Mouse (Mus musculus) telencephalon, adult 2 months (tissue): ENCODE data around the gene Gm20388.
A peak's percentile ranks its signal among the peaks of the same experiment; 100 is the strongest.

Experiments
- DNase-seq: peaks from one replicate; pipeline ENCODE4 v3.0.0-alpha.2; 2011; ENCODE audit warnings: low read depth, low spot score

Gm20388 gene

DNA sequence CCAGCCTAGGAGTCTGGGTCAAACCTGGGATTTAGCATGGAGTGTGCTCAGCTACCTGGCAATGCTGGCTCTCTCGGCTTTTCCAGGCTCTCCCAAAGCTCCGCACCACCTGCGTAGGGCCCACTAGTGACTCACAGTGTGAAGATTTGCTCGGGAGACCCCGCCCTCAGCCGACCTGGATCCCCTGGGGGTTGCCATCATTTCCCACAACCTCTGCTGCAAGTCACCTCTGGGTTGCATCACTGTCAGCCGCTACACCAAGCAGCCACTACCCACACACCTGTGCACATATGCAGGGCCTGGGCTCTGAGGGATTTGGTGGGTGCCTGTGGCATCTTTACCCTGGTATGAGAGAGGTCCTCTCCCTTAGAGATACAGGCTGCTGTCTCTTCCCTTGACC is 557.0 kb downstream of the Gm20388 start:
- no peak for DNase-seq

DNA sequence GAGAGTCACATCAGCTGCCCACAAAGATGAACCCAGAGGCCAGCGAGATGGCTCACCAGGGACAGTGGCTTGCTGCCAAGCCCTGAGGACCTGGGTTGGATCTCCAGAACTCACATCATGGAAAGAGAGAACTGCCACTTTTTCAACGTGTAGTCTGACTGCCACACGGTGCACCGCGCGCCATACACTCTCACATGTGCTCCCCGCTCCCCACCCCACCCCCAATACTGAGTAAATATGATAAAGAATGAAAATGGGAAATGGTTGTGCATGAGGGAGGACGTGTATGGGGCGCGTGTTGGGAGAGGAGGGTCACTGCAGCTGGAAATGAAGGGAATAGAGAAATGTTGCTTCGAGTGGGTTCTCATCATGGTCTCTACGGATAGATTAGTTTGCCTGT is 559.5 kb downstream of the Gm20388 start:
- no peak for DNase-seq

DNA sequence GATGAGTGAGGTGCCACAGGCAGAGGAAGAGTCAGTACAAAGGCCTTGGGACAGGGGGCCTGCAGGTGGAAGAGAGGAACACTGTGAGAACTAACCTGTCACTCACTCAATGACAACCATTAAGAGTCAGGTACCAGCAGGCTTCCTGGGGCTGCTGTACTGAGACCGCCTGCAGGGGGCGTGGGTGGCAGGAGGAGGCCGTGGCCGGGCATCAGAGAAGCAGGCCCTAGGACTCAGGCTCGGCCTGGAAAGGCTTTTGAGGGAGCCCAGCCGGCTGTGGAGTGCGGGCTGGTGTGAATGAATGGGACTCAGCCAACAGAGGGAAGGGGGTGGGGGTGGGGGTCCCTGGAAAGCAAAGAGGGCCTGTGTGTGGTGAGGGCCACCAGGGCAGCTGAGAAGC is 560.5 kb downstream of the Gm20388 start:
- no peak for DNase-seq

DNA sequence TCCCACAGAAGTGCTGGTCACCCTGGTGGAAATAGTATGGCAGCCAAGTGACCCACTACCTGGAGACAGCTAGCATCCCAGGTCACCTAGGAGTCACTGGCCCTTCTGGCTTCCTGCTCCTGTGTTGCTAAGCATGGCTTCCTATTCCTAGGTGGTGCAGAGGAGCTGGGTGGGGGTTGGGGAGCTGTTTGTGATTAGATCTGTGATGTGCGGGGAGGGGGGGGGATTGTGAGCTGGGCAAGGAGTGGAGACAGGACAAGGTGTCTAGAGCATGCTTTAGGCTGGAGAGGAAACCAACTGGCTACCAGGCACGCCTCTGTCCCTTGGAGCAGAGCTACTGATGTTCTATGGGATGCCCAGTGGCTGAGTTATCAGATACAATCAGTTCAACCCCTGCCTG is 561.1 kb downstream of the Gm20388 start:
- DNase-seq, result no peak

DNA sequence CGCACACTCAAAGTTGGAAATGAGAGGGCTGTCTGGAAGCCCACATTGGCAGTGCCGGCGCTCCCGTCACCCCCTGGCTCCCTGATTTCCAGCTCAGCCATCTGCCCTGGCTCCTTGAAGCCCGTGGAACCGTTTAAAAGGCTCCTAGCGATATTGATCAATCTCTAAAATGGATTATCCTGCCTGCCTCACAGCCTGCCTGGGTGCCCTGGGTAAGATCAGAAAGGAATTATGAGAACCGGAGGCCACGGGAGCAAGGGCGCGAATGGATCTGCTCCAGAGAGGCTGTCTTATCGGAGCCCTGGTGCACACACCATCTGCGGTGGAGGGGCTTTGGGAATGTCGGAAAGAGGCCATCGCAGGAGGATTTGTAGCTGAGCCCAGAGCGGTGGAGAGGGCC is 561.6 kb downstream of the Gm20388 start:
- no peak for DNase-seq

DNA sequence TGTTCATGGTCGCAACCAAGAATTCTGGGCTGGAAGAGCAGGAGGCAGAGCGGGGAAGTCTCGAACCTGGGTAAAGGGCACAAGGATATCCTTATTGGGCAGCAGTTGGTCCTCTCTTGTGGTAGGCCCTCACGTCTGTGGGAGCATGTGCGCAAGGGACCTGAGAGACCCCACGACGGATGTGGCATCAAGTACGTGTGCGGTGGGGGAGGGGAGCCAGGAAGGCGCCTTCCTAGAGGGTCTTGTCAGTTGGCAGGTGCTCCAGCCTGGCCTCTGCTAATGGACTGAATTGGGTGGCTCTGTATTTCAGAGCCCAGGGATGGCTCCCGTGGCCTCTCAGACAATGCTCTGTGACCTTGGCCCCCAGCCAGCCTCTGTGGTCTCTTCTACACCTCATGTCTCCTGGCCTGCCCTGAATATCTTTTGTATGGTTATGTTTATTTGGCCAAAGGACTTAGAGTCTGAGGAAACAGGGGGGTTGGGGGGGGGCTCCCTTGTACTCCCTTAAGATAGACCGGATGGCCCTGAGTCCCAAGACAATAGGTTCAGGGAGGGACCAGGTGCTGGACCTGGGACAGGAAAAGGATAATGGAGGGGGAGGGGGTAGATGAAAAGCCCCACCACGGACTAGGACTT is 563.2 kb downstream of the Gm20388 start:
- DNase-seq, result no peak

DNA sequence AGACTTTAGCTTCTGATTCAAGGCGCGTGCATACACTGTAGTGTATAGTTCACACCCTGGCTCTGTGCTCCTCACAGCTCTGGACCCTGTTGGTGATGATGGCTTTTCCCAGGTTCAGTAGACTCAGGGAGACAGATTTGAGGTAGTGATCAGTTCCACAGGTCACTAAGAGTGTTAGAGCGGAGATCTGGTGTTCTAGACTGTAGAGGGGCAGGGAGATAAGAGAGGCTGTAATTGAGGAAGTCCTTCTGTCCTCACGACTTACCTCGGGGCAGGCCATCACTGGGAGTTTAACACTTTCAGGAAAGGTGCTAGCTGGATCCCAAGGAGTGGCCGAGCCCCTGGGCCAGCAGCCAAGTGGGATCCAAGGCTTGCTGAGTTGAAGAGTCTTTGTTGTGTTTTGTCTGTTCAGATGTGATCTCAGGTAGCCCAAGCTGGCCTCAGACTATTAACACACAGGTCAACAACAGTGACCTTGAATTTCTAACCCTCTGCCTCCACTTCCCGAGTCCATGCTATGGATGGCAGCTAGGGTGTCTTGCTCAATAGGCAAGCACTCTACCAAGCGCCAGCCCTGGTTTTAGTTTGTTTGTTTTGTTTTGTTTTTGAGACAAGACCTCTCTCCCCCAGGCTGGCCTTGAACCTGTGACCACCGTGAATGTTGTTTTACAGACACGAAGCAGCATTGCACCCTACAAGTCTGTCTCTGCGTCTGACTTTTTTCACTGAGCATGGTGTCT is 564.0 kb downstream of the Gm20388 start:
- no peak for DNase-seq

DNA sequence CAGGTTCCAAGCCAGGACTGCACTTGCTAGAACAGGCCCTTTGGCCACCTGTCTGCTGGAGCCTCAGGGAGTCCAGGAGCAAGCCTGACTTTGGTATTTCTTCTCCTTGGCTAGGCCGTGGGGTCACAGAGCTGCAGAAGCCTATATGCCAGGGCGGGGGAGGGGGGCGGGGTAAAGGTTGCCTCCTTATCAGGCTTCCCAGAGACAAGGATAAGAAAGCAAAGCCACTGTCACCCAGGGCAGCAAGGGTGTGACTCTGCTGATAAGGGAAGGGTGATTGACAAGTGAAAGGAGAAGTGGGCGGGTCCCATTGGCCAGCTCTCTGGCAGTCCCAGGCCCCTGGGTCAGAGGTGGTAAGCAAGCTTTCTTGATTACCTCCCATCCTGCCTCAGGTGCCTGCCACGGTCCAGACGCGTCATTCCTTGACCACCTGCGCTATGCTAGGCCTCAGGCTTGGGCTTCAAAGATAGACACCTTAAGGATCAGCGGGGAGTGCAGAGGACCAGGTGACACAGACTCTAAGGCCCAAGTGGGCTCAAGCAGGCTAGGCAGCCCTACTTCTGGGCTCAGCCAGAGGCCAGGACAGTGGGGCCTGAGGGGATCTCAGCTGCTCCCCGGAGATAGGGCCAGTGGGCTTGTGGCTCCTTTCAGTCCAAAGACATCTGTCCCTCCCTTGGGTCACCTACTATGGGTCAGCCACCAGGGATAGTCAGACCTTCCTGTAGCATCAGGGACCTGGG is 565.0 kb downstream of the Gm20388 start:
- DNase-seq, result no peak

DNA sequence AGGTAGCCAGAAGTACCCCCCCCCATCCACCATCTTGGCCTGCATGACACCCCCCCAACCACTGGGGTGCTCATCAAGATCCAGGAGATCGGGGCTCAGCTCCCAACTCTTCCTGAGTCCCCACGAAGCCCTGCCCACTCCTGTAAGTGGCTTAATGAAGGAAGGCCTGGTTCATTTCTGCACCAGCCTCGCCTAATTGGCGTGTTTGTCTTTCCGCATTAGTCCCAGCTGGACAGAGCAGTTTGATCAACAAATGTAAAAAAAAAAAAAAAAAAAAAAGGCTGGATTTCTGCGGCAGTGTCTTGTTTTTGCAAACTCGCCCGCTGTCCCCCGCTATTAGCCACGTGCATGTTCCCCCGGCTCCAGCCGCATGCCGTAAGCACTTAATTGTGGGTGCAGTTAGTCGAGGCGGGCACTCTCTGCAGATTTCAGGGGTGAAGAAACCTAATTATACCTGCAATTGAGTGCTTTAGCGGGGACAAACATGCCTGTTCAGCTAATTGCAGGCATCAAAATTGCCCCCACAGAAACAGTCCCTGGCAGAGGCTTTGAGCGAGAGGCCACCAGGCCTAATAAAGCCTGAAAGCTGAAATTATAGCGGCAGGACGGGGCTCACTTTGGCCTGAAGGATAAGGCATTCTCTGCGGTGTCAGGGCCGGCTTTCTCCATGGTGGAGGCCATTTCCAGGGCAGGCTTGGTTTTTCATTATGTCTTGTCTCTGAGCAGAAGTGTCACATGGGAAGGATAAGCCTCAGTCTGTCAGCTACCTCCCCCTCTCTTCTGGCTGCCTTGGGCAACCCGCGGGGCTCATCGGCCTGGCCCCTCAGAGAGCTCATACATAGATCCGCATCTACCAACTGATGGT is 566.3 kb downstream of the Gm20388 start:
- DNase-seq, result no peak

DNA sequence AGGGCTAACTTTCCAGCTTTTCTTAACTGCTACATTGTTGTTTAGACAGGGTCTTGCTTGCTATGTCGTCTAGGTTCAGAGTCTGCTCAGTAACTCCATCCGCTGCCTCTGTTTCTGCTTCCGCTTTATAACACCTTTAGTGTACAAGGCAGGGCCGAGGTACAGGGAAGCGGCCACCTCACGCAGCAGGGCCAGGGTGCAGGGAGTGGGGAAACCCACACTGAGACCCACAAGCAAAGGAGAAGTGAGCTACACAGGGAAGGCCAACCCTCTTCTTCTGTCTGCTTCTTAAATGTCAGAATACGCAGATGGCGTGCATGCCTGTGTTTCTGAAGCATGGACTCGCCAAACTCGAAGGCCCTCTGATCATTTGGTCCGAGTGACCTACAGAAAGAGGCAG is 568.1 kb downstream of the Gm20388 start:
- no peak for DNase-seq

DNA sequence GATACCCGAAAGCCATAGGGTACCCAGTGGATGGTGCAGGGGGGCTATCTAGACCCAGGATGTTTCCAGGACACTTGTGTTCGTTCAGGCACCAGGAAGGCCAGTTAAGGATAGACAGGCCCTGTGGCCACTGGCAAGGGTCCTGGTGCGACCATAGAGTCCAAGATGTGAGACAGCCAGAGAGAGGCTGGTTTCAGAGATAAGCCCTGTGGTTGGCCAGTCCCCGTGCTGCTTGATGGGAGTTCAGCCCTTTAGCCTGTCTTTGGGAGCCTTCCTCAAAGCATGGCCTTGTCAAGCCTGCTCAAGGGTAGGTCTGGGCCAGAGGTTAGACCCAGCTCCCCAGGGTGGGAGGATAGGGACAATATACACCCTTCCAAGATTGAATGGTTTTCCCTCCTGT is 569.0 kb downstream of the Gm20388 start:
- DNase-seq, result no peak

DNA sequence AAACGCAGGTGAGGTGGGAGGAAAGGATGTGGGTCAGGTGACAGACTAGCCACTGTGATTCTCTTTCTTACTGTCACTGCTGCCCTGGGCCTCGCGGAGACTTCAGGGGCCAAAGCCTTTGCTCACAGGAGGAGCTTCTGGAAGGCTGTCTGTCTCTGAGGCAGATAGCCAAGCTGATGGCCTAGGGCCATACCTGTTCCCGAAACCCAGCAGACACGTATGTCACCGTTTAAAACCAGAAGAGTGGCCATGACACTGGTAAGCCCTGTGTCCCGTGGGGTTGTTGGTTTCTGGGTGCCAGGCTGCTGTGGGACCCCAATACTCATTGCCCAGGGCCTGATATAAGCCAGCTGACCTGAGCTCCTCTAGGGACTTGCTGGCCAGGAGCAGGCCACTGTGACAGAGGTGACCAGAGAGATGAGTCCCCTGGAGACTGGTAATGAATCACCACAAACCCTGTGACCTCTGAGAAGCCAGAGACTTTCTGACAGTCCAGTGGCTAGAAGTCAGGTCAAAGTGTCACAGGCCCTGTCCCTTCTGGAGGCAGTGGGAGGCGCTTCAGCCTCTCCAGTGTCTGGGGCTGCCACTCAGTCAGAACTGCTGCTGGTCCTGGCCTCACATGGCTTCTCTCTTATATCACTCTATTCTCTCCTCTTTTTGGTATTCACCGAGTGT is 571.5 kb downstream of the Gm20388 start:
- no peak for DNase-seq

DNA sequence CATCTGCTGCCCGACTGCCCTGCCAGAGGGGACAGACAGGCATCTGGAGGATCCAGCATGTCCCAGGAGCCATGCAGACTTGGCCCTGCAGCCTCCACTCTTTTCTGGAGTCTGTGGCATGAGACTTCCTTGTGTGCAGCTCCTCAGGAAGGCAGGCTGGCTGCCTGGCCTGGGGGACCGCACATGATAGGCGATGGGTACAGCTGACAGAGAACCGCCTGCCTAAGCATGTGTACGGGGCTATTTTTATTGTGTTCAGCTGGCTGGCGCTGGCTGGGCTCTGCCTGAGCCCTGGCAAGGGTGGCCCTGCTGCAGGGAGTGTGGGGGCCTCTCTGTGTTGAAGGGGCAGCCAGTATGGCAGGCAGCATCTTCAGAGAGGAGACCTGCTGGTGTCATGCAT is 573.8 kb downstream of the Gm20388 start:
- DNase-seq, result peak; percentile 56

DNA sequence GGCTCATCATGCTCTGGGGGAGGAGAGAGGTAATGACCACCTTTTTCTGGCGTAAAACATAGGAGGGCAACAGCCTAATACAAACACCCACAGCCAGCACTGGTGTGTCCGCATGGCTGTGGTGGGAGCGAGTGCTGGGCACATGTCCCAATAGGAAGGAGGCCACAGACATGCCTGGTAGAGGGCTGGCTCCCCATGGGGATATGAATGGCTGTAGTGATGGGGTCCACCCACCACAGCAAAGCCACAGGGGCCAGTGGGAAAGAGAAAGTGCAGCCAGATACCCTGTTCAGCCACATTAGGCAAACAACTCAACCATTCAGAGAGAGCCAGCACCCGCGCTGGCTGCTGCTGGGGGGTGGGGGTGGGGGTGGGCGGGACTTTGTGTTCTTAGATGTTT is 574.5 kb downstream of the Gm20388 start:
- DNase-seq, result no peak

DNA sequence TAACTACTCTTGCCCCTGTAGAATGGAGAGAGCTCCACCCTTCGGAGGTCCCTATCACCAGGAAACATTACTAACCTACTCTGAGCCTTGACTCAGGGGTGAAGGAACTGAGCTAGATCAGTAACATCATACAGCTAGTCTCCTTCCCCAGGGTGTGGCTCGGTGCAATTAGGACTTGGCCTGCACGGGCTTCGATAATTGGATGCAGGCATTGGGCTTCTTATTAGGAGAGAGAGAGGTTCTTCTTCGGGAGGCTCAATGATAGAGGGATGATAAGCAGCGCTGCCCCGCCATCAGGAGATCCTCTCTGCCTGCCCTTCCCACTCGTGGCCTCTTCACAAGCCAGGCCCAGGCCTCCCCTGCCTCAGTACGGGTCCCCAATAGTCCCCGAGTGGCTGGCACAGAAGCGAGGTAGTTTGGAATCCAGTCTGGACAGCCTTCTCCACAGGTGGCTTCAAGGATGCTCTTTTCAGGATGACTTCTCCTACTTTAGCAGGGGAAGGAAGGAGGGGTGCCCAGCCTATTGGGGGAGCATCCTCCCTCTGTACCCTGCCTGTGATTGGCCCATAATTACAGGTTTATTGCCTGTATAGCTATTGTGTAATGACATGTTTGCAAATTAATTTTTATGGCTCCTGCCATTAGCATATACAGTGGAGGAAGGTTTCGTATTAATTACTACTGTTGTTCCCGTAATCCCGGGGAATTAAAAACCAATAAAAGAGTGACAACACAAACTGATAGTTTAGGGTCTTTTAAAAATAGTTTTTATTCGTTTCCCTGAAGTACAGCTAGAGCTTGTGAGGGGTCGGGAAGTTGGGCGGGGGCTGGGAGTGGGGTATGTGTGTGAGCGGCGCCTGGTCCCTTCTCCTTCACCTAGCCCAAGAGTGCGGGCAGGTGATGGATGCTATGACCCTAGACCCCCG is 575.2 kb downstream of the Gm20388 start:
- DNase-seq, result no peak

DNA sequence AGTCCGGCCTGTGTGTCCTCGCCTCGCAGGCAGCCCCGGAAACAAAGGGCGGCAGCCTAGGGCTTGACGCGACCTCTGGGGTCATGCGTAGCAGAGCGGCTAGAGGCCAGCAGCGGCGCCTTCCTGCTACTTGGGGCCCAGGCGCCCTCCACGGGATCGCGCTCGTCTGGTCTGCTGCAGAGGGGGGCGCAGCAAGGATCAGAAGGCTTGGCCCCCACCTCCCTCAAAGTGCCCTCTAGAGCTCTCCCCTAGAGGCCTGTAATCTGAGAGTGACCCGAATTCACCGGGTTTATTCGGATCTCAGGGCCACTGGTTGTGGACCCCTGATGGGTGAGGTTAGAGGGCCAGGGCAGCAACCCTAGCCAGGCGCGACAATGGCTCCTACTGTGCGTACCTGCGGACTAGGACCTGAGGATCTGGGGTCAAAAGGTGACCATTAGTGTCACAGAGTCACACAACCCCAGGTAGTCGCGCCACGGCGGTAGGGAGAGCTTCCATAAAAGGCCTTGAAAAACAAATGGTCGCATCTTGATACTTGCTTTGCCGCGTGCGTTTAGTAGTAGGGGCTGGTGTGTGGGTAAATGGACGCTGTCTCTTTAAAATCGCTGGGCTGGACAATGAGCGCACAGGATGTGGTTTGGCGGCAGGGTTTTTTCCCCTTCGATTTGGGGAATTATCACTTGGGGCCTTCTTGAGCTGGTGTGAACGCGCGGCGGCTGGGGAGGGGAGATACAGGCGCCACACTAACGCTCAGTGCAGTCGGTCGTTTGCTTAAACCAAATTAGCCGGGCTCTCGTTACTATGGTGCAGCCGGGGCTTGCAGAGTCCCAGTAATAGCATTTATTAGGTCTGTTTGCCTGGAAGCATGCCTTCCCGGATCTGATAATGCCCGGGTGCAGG is 576.1 kb downstream of the Gm20388 start:
- no peak for DNase-seq

DNA sequence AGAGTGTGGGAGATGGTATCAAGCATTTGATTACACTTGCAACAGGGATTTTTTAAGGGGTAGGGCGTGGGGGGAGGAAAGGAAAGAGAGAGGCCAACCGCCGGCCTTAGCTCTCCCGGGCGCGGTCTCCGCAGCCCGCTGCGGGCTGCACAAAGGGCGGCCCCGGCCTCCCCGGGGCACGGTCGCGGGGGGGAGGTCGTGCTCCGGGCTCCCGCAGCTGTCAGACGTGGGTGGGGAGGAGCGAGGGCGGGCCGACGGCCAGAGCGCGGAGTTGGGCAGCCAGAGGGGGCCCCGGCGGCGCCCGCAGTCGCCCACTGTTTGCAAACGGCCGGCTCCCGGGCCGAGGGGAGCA is 576.7 kb downstream of the Gm20388 start:
- no peak for DNase-seq

DNA sequence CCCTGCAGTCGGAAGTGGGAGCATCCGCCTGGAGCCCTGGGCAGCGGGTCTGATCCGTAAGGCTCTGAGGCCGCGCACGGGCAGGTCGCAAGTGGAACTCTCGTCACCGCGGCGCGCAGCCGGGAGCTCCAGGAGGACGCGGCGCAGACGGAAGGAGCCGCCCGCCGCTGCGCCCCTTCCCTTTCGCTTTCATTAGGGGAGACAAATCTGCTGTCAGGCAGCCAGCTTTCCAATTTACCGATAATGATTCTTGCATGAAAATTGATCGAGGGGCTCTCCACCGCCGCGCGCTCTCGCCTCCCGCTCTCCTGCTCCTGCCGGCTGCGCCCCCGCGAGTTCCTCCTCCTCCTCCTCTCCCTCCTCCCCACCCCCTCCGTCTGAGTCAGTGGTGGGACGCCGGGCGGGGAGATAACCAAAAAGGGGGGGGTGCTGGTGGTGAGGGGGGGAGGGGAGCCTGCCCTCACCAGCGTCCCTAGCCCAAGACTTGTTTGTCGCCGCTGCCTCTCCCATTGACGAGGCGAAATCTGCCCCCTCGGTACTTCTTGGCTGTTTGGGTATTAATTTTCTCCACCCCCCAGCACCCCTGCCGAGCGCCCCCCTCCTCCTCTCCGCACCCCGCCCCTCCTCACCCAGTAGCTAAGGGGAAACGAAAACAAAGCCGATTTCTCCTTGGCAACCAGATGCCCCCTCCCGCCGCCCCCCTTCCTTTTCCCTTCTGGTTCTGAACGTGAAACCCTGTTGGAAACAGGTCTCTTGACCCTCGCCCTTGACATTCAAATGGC is 577.3 kb downstream of the Gm20388 start:
- DNase-seq, result peak; percentile 56
